In genomic region chr10:107799671-107800353, GRCm38 (mm10) we compare ENCODE assay signal across 8 mouse cellular contexts.
DNase-seq lines count a peak whose midpoint lies in the region; ATAC-seq and TF ChIP-seq lines count a peak whose summit lies in the region.

No protein-coding gene starts in this region.

- no peaks in the 10 kb centered on the region for H3K27me3 ChIP-seq in heart, embryonic 16.5 days (ENCODE audit: control insufficient read depth, insufficient read depth, low read length)
- no peaks in the 10 kb centered on the region for H3K27me3 ChIP-seq in kidney, postnatal 0 days (ENCODE audit: insufficient read depth, low read length)
- no peaks in the 10 kb centered on the region for H3K27me3 ChIP-seq in liver, embryonic 14.5 days (ENCODE audit: control insufficient read depth, insufficient read depth, low read length)
- H3K27me3 ChIP-seq in neural tube, embryonic 13.5 days = no peaks in the 10 kb centered on the region

- H3K4me2 ChIP-seq in heart, embryonic 16.5 days (ENCODE audit: low read depth, low read length) = no peak overlapping the region
- H3K4me2 ChIP-seq in kidney, postnatal 0 days (ENCODE audit: low read length) = no peak overlapping the region
- H3K4me2 ChIP-seq in liver, embryonic 14.5 days (ENCODE audit: low read depth) = no peak overlapping the region
- H3K4me2 ChIP-seq in neural tube, embryonic 13.5 days = no peak overlapping the region

- H3K4me3 ChIP-seq in heart, embryonic 16.5 days (ENCODE audit: low read length) = no peak overlapping the region
- H3K4me3 ChIP-seq in kidney, postnatal 0 days (replicated peaks; ENCODE audit: low read depth, low read length) = no peak overlapping the region
- H3K4me3 ChIP-seq in liver, embryonic 14.5 days (ENCODE audit: insufficient read depth in 1 of 2, low read depth in 2 of 2, low read length in 2 of 2) = no peak overlapping the region
- H3K4me3 ChIP-seq in neural tube, embryonic 13.5 days = no peak overlapping the region

- H3K36me3 ChIP-seq in heart, embryonic 16.5 days (ENCODE audit: control insufficient read depth, insufficient read depth) = no peaks in the 10 kb centered on the region
- no peaks in the 10 kb centered on the region for H3K36me3 ChIP-seq in kidney, postnatal 0 days (ENCODE audit: insufficient read depth, low read length)
- H3K36me3 ChIP-seq in liver, embryonic 14.5 days (replicated peaks; ENCODE audit: control insufficient read depth, insufficient read depth, low read depth) = no peaks in the 10 kb centered on the region
- no peaks in the 10 kb centered on the region for H3K36me3 ChIP-seq in neural tube, embryonic 13.5 days

- peaks cover 9% of the 10 kb centered on the region for H3K4me1 ChIP-seq in heart, embryonic 16.5 days (ENCODE audit: control insufficient read depth, insufficient read depth, low read length)
- H3K4me1 ChIP-seq in kidney, postnatal 0 days (replicated peaks; ENCODE audit: insufficient read depth, low read length) = no peaks in the 10 kb centered on the region
- no peaks in the 10 kb centered on the region for H3K4me1 ChIP-seq in liver, embryonic 14.5 days (replicated peaks; ENCODE audit: control insufficient read depth in 2 of 2, insufficient read depth in 2 of 2, low read length in 1 of 2)
- H3K4me1 ChIP-seq in neural tube, embryonic 13.5 days (replicated peaks) = 0 out of 2 replicates have a peak, but pooled peaks cover 7% of the 10 kb centered on the region

- WGBS in heart, embryonic 16.5 days = 5% methylated on average over 7 of the region's 7 CpGs
- WGBS in kidney, postnatal 0 days = 10% methylated on average over 7 of the region's 7 CpGs
- 8% methylated on average over 7 of the region's 7 CpGs for WGBS in liver, embryonic 14.5 days (ENCODE audit: insufficient replicate concordance)
- WGBS in neural tube, embryonic 13.5 days = 13% methylated on average over 7 of the region's 7 CpGs

- H3K9ac ChIP-seq in heart, embryonic 16.5 days (ENCODE audit: low read length) = no peak overlapping the region
- H3K9ac ChIP-seq in kidney, postnatal 0 days (ENCODE audit: low read depth, low read length) = no peak overlapping the region
- no peak overlapping the region for H3K9ac ChIP-seq in liver, embryonic 14.5 days (replicated peaks)
- no peak overlapping the region for H3K9ac ChIP-seq in neural tube, embryonic 13.5 days

- no peak for TF ChIP-seq EP300 in liver, embryonic 14.5 days (IDR thresholded peaks at IDR 0.05; ENCODE audit: low read depth)

- H3K9me3 ChIP-seq in heart, embryonic 16.5 days (replicated peaks; ENCODE audit: control insufficient read depth, low read length) = no peaks in the 10 kb centered on the region
- H3K9me3 ChIP-seq in kidney, postnatal 0 days (replicated peaks; ENCODE audit: low read length) = no peaks in the 10 kb centered on the region
- no peaks in the 10 kb centered on the region for H3K9me3 ChIP-seq in liver, embryonic 14.5 days (ENCODE audit: control insufficient read depth, low read length)
- H3K9me3 ChIP-seq in neural tube, embryonic 13.5 days = no peaks in the 10 kb centered on the region

- DNase-seq in 416B (ENCODE audit: low read depth) = peak; percentile 90
- peak; percentile 18 for DNase-seq in adrenal gland, adult 8-10 months
- DNase-seq in embryo, embryonic 11.5 days (ENCODE audit: low read depth, low spot score) = peak; percentile 23
- DNase-seq in kidney, postnatal 0 days (ENCODE audit: low spot score) = peak; percentile 82
- DNase-seq in liver, embryonic 14.5 days (ENCODE audit: low read depth in 3 of 3, low spot score in 3 of 3) = peak in 1 of 3 experiments; percentile 10
- peak; percentile 16 for DNase-seq in thymus, postnatal 0 days (ENCODE audit: low spot score)

- H3K27ac ChIP-seq in heart, embryonic 16.5 days (ENCODE audit: low read length) = no peak overlapping the region
- no peak overlapping the region for H3K27ac ChIP-seq in kidney, postnatal 0 days
- H3K27ac ChIP-seq in liver, embryonic 14.5 days = no peak overlapping the region
- no peak overlapping the region for H3K27ac ChIP-seq in neural tube, embryonic 13.5 days (replicated peaks)

- peak; percentile 83 for ATAC-seq in heart, embryonic 16.5 days (replicated peaks; ENCODE audit: extremely low read depth, insufficient read depth, low FRiP score)
- peak; percentile 69; the same call in 1 of the 2 replicates for ATAC-seq in kidney, postnatal 0 days (replicated peaks; ENCODE audit: low FRiP score, low read depth)
- ATAC-seq in liver, embryonic 14.5 days (ENCODE audit: insufficient read depth) = no peak
- peak; percentile 74; the same call in 1 of the 2 replicates for ATAC-seq in neural tube, embryonic 13.5 days (ENCODE audit: low read depth)

- TF ChIP-seq CTCF in kidney, postnatal 0 days (IDR thresholded peaks at IDR 0.05; ENCODE audit: low read depth) = peak; percentile 84
- TF ChIP-seq CTCF in liver, embryonic 14.5 days (IDR thresholded peaks at IDR 0.05; ENCODE audit: low read depth) = peak; percentile 46
